Mouse (Mus musculus) hindbrain, embryonic 14.5 days (tissue): ENCODE results near the gene Umps. TPM values are rescaled to one million over a fixed set of nuclear protein-coding genes. Genes with fewer than 3 reads are reported as not detected.

Source experiments
- ATAC-seq: fragments of 200-750 bp; cut with Nextera tagmentation; 2 replicates; pipeline ENCODE4 v1.8.0; 2017; ENCODE audit warnings: moderate number of reproducible peaks, mild to moderate bottlenecking, moderate TSS enrichment, moderate library complexity; ENCODE audit not compliant: low FRiP score
- DNase-seq: peaks from one replicate; pipeline ENCODE4 v3.0.0-alpha.2; 2015; ENCODE audit warnings: low spot score
- H3K27ac ChIP-seq: fragments of 300-500 bp; sonication (generic); 2 replicates; pipeline ENCODE4 v1.5.1; 2014; ENCODE audit warnings: mild to moderate bottlenecking, moderate library complexity
- H3K27me3 ChIP-seq: fragments of 300-500 bp; sonication (generic); 2 replicates; pipeline ENCODE4 v1.6.1; 2014; ENCODE audit warnings: mild to moderate bottlenecking, low read length, mixed read lengths; ENCODE audit not compliant: control insufficient read depth, insufficient read depth
- H3K36me3 ChIP-seq: fragments of 300-500 bp; sonication (generic); replicated peaks from 2 replicates; pipeline ENCODE4 v1.6.1; 2014; ENCODE audit not compliant: control insufficient read depth, insufficient read depth
- H3K4me1 ChIP-seq: fragments of 300-500 bp; sonication (generic); replicated peaks from 2 replicates; pipeline ENCODE4 v1.6.1; 2014; ENCODE audit warnings: antibody characterized with exemption, low read length, mixed read lengths; ENCODE audit not compliant: control insufficient read depth, insufficient read depth
- H3K4me2 ChIP-seq: fragments of 300-500 bp; sonication (generic); replicated peaks from 2 replicates; pipeline ENCODE4 v1.6.1; 2014; ENCODE audit warnings: mild to moderate bottlenecking, moderate library complexity
- H3K4me3 ChIP-seq: fragments of 300-500 bp; sonication (generic); replicated peaks from 2 replicates; pipeline ENCODE4 v1.5.1; 2014; ENCODE audit warnings: mild to moderate bottlenecking, low read length
- H3K9ac ChIP-seq: fragments of 300-500 bp; sonication (generic); 2 replicates; pipeline ENCODE4 v1.6.1; 2014
- H3K9me3 ChIP-seq: fragments of 300-500 bp; sonication (generic); 2 replicates; pipeline ENCODE4 v1.6.1; 2016; ENCODE audit warnings: low read length; ENCODE audit not compliant: control insufficient read depth
- WGBS: fragments of 180-500 bp; shearing (Covaris S2); extraction: QIAGEN DNeasy Blood & Tissue Kit; methylation state at CpG from one replicate; pipeline ENCODE4 v1.1.7; 2014; 5-methylcytosine and 5-hydroxymethylcytosine counted together
- polyA plus RNA-seq: library from polyadenylated mRNA; unstranded; fragments of >200 nt; fragmentation: Nextera tagmentation; extraction: Ambion mirVana; gene quantifications from 2 replicates; pipeline ENCODE4 v1.2.1, GENCODE M21; 2014

Umps gene
- polyA plus RNA-seq, 1 experiment from 2014 or later: 24.2 TPM

GRCm38 (mm10) chr16:33996030-33996429 lies 29.2 kb upstream of the Umps start:
- H3K9me3 ChIP-seq: no peaks in the 10 kb centered on the region
- H3K27ac ChIP-seq: no peak overlapping the region
- ATAC-seq (no peak), DNase-seq (peak; percentile 76)
- H3K9ac ChIP-seq: no peak overlapping the region
- H3K4me3 ChIP-seq: no peak overlapping the region
- no peaks in the 10 kb centered on the region for H3K27me3 ChIP-seq
- no peaks in the 10 kb centered on the region for H3K4me1 ChIP-seq
- no peak overlapping the region for H3K4me2 ChIP-seq
- peaks cover 7% of the 10 kb centered on the region; the same call in 1 of the 2 replicates for H3K36me3 ChIP-seq
- 9% methylated on average over 5 of the region's 5 CpGs for WGBS

- 74% methylated on average over 3 of the region's 3 CpGs for WGBS
- H3K4me1 ChIP-seq: no peaks in the 10 kb centered on the region
- ATAC-seq: 0 out of 2 replicates have a peak, but pooled peaks have one; percentile 35
Observed at GRCm38 (mm10) chr16:33995496-33995895, 28.7 kb upstream of the Umps start.

DNA sequence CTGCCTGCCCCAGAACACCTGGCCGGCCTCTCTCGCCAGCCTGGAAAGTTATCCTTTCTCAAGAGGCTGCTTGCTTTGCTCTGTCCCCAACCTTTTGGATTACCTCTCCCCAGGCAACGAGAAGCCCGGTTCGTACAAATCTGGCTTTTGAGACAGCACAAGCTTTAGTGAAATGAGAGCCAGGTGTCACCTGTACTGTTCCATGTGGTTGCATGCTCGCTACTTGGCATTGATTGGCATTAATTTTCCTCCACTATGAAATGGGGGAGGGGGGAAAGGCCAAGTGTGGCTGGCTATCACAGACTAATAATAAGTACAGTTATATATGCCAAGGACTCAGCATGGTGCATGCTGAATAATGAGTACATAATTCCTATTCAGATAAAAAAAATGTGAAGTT lies 27.5 kb upstream of the Umps start:
- Histone ChIP-seq H3K4me3 (no peak overlapping the region), H3K9ac (no peak overlapping the region), H3K4me2 (no peak overlapping the region), H3K27ac (no peak overlapping the region), H3K4me1 (no peaks in the 10 kb centered on the region), H3K9me3 (no peaks in the 10 kb centered on the region), H3K27me3 (no peaks in the 10 kb centered on the region), H3K36me3 (peaks cover 7% of the 10 kb centered on the region; the same call in 1 of the 2 replicates)
- WGBS: 81% methylated on average over 6 of the region's 6 CpGs
- ATAC-seq (no peak), DNase-seq (no peak)

More at GRCm38 (mm10) chr16:33995496-33995895, 28.7 kb upstream of the Umps start:
- H3K36me3 ChIP-seq: peaks cover 7% of the 10 kb centered on the region; the same call in 1 of the 2 replicates
- no peak overlapping the region for H3K27ac ChIP-seq
- no peak overlapping the region for H3K9ac ChIP-seq
- H3K27me3 ChIP-seq: no peaks in the 10 kb centered on the region
- H3K9me3 ChIP-seq: no peaks in the 10 kb centered on the region
- H3K4me2 ChIP-seq: no peak overlapping the region
- DNase-seq: no peak
- no peak overlapping the region for H3K4me3 ChIP-seq

- ATAC-seq (no peak), DNase-seq (no peak)
- no peaks in the 10 kb centered on the region for H3K9me3 ChIP-seq
- H3K27ac ChIP-seq: no peak overlapping the region
- peaks cover 26% of the 10 kb centered on the region for H3K36me3 ChIP-seq
- H3K27me3 ChIP-seq: no peaks in the 10 kb centered on the region
- H3K4me1 ChIP-seq: no peaks in the 10 kb centered on the region
- no peak overlapping the region for H3K9ac ChIP-seq
- WGBS: 84% methylated on average over 4 of the region's 4 CpGs
- H3K4me2 ChIP-seq: no peak overlapping the region
- H3K4me3 ChIP-seq: no peak overlapping the region
Observed at GRCm38 (mm10) chr16:33990712-33991111, 23.9 kb upstream of the Umps start.

DNA sequence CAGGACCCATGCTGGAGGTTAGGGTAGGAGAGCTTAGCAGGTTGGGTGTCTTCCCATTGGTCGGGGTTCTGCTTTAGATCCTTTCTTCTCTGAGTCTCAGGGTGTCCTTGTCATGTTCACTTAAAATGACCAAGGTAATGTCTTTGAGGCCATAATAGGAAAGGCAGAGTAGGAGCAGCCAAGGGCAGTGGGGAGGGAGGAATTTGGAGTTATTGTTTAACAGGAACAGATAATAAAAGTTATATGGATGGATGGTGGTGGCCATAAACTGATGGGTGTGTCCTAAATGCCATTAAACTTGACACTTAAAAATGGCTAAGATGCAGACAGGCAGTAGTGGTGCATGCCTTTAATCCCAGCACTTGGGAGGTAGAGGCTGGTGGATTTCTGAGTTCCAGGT lies 22.3 kb upstream of the Umps start:
- Histone ChIP-seq H3K9ac (no peak overlapping the region), H3K4me3 (no peak overlapping the region), H3K27me3 (no peaks in the 10 kb centered on the region), H3K9me3 (no peaks in the 10 kb centered on the region), H3K4me1 (no peaks in the 10 kb centered on the region), H3K4me2 (no peak overlapping the region), H3K27ac (no peak overlapping the region), H3K36me3 (peaks cover 37% of the 10 kb centered on the region)
- DNase-seq: no peak
- WGBS: 93% methylated on average over 1 of the region's 1 CpGs
- ATAC-seq: no peak

GRCm38 (mm10) chr16:33988358-33989012 lies 21.6 kb upstream of the Umps start:
- Histone ChIP-seq H3K4me2 (no peak overlapping the region), H3K9me3 (no peaks in the 10 kb centered on the region), H3K9ac (no peak overlapping the region), H3K36me3 (peaks cover 37% of the 10 kb centered on the region), H3K4me1 (no peaks in the 10 kb centered on the region), H3K27ac (no peak overlapping the region), H3K4me3 (no peak overlapping the region), H3K27me3 (no peaks in the 10 kb centered on the region)
- ATAC-seq (no peak), DNase-seq (peak; percentile 45)
- 62% methylated on average over 17 of the region's 17 CpGs for WGBS

DNA sequence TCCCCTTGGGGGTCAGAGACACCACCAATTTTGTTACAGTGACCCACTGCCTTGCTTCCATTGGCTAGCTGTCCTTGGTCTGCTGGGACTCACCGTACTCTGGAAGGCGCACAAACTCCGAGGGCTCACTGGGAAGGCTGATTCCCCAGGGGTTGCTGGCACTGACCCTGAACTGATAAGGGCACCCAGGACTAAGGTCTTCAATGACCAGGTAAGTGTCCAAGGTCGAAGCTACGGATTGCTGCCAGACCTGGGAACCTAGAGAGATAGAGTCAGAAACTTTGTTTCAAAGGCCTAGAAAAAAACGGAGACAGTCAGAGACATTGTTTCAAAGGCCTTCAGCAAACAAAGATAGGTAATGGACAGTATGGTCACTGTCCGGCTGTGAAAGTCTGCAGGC lies 20.2 kb upstream of the Umps start:
- H3K9me3 ChIP-seq: no peaks in the 10 kb centered on the region
- H3K4me2 ChIP-seq: no peak overlapping the region
- no peak overlapping the region for H3K9ac ChIP-seq
- no peak overlapping the region for H3K4me3 ChIP-seq
- H3K36me3 ChIP-seq: peaks cover 39% of the 10 kb centered on the region
- H3K4me1 ChIP-seq: no peaks in the 10 kb centered on the region
- 95% methylated on average over 7 of the region's 7 CpGs for WGBS
- ATAC-seq (no peak), DNase-seq (no peak)
- no peaks in the 10 kb centered on the region for H3K27me3 ChIP-seq
- no peak overlapping the region for H3K27ac ChIP-seq

- Histone ChIP-seq H3K36me3 (peaks cover 39% of the 10 kb centered on the region), H3K9ac (no peak overlapping the region), H3K27me3 (no peaks in the 10 kb centered on the region), H3K9me3 (no peaks in the 10 kb centered on the region), H3K4me3 (no peak overlapping the region), H3K4me2 (no peak overlapping the region), H3K27ac (no peak overlapping the region), H3K4me1 (no peaks in the 10 kb centered on the region)
- 93% methylated on average over 6 of the region's 6 CpGs for WGBS
- ATAC-seq (no peak), DNase-seq (no peak)
Observed at GRCm38 (mm10) chr16:33985372-33985771, 18.5 kb upstream of the Umps start.

GRCm38 (mm10) chr16:33983712-33984111 lies 16.9 kb upstream of the Umps start:
- Histone ChIP-seq H3K4me3 (no peak overlapping the region), H3K27me3 (no peaks in the 10 kb centered on the region), H3K4me2 (no peak overlapping the region), H3K9ac (no peak overlapping the region), H3K4me1 (no peaks in the 10 kb centered on the region), H3K9me3 (no peaks in the 10 kb centered on the region), H3K27ac (no peak overlapping the region), H3K36me3 (peaks cover 39% of the 10 kb centered on the region)
- ATAC-seq (no peak), DNase-seq (no peak)
- 98% methylated on average over 6 of the region's 6 CpGs for WGBS

GRCm38 (mm10) chr16:33979855-33980254 lies 13.0 kb upstream of the Umps start:
- no peak for ATAC-seq
- Histone ChIP-seq H3K9me3 (no peaks in the 10 kb centered on the region), H3K4me2 (no peak overlapping the region), H3K36me3 (peaks cover 45% of the 10 kb centered on the region), H3K27ac (no peak overlapping the region), H3K27me3 (no peaks in the 10 kb centered on the region), H3K4me3 (no peak overlapping the region), H3K9ac (no peak overlapping the region), H3K4me1 (no peaks in the 10 kb centered on the region)
- 52% methylated on average over 2 of the region's 2 CpGs for WGBS
- no peak for DNase-seq
